Mouse (Mus musculus) lung, embryonic 14.5 days (tissue): ENCODE results near the gene Psg16. TPM values are rescaled to one million over a fixed set of nuclear protein-coding genes. Genes with fewer than 3 reads are reported as not detected.
"Not testable (repeated sequence)": the region's sequence is repeated elsewhere in the genome, so short reads cannot be mapped to it uniquely, and the experiment has no call there.

Experiments used
- ATAC-seq: fragments of 200-750 bp; cut with Nextera tagmentation; 2 replicates; pipeline ENCODE4 v1.8.0; 2017; ENCODE audit warnings: mild to moderate bottlenecking, moderate TSS enrichment, moderate library complexity; ENCODE audit not compliant: insufficient read depth
- DNase-seq: peaks from one replicate; pipeline ENCODE4 v3.0.0-alpha.2; 2015
- H3K27ac ChIP-seq: fragments of 300-500 bp; sonication (generic); 2 replicates; pipeline ENCODE4 v1.5.1; 2014; ENCODE audit warnings: low read depth, mild to moderate bottlenecking, moderate library complexity
- H3K27me3 ChIP-seq: fragments of 300-500 bp; sonication (generic); 2 replicates; pipeline ENCODE4 v1.6.1; 2014; ENCODE audit warnings: low read length, control low read depth; ENCODE audit not compliant: insufficient read depth
- H3K36me3 ChIP-seq: fragments of 300-500 bp; sonication (generic); 2 replicates; pipeline ENCODE4 v1.6.1; 2014; ENCODE audit warnings: control low read depth; ENCODE audit not compliant: insufficient read depth
- H3K4me1 ChIP-seq: fragments of 300-500 bp; sonication (generic); 2 replicates; pipeline ENCODE4 v1.6.1; 2014; ENCODE audit warnings: antibody characterized with exemption, control low read depth; ENCODE audit not compliant: insufficient read depth
- H3K4me2 ChIP-seq: fragments of 300-500 bp; sonication (generic); 2 replicates; pipeline ENCODE4 v1.6.1; 2014; ENCODE audit warnings: mild to moderate bottlenecking
- H3K4me3 ChIP-seq: fragments of 300-500 bp; sonication (generic); 2 replicates; pipeline ENCODE4 v1.5.1; 2014; ENCODE audit warnings: low read depth, low read length
- H3K9ac ChIP-seq: fragments of 300-500 bp; sonication (generic); 2 replicates; pipeline ENCODE4 v1.6.1; 2014
- H3K9me3 ChIP-seq: fragments of 300-500 bp; sonication (generic); 2 replicates; pipeline ENCODE4 v1.6.1; 2016; ENCODE audit warnings: low read depth, low read length, control low read depth
- CTCF ChIP-seq: IDR thresholded peaks from 2 replicates; pipeline ENCODE4 v1.5.1; 2016; ENCODE audit warnings: antibody characterized with exemption, low read depth
- WGBS: fragments of 180-500 bp; shearing (Covaris S2); extraction: QIAGEN DNeasy Blood & Tissue Kit; methylation state at CpG from one replicate; pipeline ENCODE4 v1.1.7; 2014; 5-methylcytosine and 5-hydroxymethylcytosine counted together
- polyA plus RNA-seq: library from polyadenylated mRNA; unstranded; fragments of >200 nt; fragmentation: Nextera tagmentation; extraction: Ambion mirVana; gene quantifications from 2 replicates; pipeline ENCODE4 v1.2.1, GENCODE M21; 2014

Psg16 gene
- polyA plus RNA-seq, 1 experiment from 2014 or later = 0.11 TPM

DNA sequence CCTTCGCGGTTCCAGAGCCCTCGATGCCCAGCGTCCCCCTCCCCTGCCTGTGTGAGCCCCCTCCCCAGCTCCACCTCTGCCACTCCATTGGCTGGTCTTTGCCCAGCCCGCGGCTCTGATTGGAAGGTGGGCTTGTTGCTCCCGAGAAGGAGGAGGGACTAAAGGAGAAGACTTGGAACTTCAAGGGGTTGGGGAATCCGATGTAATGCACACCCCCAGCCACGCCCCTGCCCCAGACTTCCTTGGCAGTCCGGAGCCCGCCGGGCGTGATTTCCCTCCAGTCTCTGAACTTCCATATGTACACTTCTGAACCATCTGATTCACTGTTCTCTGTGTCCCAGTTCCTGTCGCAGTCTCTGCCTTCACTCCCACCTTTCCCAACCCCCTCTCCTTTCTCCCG is 11.5 kb upstream of the Psg16 start, which contains the start of gene Hif3a:
Hif3a (minus strand) TSS at position 39 of the 400 bp plus-strand sequence.
- no peaks in the 10 kb centered on the region for H3K36me3 ChIP-seq
- peak within 1 kb of the TSS; percentile 67 for H3K4me2 ChIP-seq
- H3K9me3 ChIP-seq = no peaks in the 10 kb centered on the region
- DNase-seq (peak; percentile 96), ATAC-seq (peak; percentile 72)
- H3K27ac ChIP-seq = peak within 1 kb of the TSS; percentile 99
- H3K4me1 ChIP-seq = peaks cover 29% of the 10 kb centered on the region
- peak within 1 kb of the TSS; percentile 69 for H3K9ac ChIP-seq
- TF ChIP-seq CTCF = no peak
- H3K4me3 ChIP-seq = peak within 1 kb of the TSS; percentile 61
- WGBS = 0% methylated on average over 15 of the region's 15 CpGs
- H3K27me3 ChIP-seq = no peaks in the 10 kb centered on the region

DNA sequence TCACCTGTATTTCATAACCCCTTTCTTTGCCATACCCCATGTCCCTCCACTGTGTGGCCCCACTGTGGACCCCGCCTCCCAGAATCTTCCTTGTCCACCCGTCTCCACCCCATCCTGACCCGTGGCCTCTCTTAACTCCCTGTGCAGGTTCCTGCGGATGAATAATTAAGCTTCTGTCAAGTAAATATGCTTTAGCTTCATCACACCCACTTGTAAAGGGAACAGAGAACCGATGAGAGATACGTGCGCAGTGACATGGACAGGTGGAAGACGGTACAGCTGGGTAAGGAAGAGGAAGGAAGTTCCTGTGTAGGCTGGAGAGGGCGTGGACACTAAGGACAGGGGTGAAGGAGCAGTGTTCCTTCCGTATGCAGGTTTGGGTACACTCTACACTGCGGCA is 11.0 kb upstream of the Psg16 start:
- peak overlapping the region; percentile 33; the same call in 1 of the 2 replicates for H3K27ac ChIP-seq
- H3K27me3 ChIP-seq = no peaks in the 10 kb centered on the region
- WGBS = 6% methylated on average over 11 of the region's 11 CpGs
- ATAC-seq (0 out of 2 replicates have a peak, but pooled peaks have one; percentile 2), DNase-seq (peak; percentile 22)
- H3K4me2 ChIP-seq = peak overlapping the region; percentile 67
- no peaks in the 10 kb centered on the region for H3K9me3 ChIP-seq
- peaks cover 26% of the 10 kb centered on the region for H3K4me1 ChIP-seq
- H3K36me3 ChIP-seq = no peaks in the 10 kb centered on the region
- no peak for TF ChIP-seq CTCF
- peak overlapping the region; percentile 69 for H3K9ac ChIP-seq
- peak overlapping the region; percentile 61 for H3K4me3 ChIP-seq

DNA sequence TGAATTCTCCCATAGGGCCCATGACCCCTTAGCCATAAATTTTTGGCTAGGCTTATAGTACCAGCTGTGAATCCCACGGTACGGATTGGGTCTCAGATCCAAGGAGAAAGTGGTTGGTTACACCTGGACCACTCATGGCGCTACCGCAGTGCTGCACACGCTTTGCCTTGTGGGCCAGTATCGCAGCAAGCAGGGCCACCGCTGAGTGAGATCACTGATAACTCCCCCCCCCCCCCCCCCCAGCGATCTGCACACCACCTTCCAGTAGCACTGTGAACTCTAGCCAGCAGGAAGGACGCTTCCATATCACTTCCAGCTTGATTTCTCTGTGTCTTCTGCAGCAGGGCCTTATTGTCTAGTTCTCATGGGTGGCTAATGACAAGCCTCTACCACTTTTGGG is 8.2 kb upstream of the Psg16 start:
- peak; percentile 23 for DNase-seq
- no peak for TF ChIP-seq CTCF
- H3K27ac ChIP-seq = no peak overlapping the region
- peaks cover 7% of the 10 kb centered on the region for H3K4me1 ChIP-seq
- no peak overlapping the region for H3K4me3 ChIP-seq
- no peak overlapping the region; the same call in 1 of the 2 replicates for H3K9ac ChIP-seq
- no peaks in the 10 kb centered on the region for H3K27me3 ChIP-seq
- 65% methylated on average over 8 of the region's 9 CpGs for WGBS
- ATAC-seq = no peak
- H3K9me3 ChIP-seq = no peaks in the 10 kb centered on the region
- no peaks in the 10 kb centered on the region for H3K36me3 ChIP-seq
- H3K4me2 ChIP-seq = no peak overlapping the region

DNA sequence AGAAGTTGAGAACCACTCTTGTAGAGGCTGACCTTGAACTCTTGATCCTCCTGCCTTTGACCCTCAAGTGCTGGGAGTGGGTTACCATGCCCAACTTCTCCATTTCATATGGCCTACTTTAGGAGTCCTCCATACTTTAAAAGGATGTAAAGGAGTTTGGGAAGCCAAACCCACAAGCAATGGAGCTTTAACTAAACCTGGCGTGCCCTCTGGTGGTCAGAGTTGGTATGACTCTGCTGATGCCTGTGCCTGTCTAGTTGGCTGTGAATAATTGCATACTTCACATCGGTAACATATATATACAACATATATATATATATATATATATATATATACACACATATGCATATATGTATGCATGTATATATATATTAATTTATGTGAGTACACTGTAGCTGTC is 7.4 kb upstream of the Psg16 start:
- no peaks in the 10 kb centered on the region for H3K9me3 ChIP-seq
- H3K27ac ChIP-seq = no peak overlapping the region
- H3K4me1 ChIP-seq = no peaks in the 10 kb centered on the region
- no peaks in the 10 kb centered on the region for H3K27me3 ChIP-seq
- no peak overlapping the region for H3K4me3 ChIP-seq
- peak; percentile 91 for TF ChIP-seq CTCF
- peak; percentile 93 for DNase-seq
- no peak overlapping the region for H3K4me2 ChIP-seq
- 2% methylated on average over 2 of the region's 2 CpGs for WGBS
- H3K9ac ChIP-seq = no peak overlapping the region
- no peaks in the 10 kb centered on the region for H3K36me3 ChIP-seq
- ATAC-seq = no peak

DNA sequence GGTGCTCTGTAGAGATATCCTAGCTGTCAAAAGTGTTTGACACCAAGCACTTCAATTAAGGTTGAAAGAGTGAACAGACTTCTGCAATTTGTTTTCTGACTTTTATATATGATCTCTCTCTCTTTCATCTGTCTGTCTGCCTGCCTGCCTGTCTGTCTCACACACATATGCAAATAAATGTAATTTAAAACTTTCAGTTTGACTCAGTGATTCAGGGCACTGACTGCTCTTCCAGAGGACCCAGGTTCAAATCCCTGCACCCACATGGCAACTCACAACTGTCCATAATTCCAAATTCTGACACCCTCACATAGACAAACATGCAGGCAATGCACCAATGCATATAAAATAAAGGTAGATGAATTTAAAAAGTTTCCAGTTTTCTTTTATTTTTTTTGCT is 6.8 kb upstream of the Psg16 start:
- H3K27me3 ChIP-seq = no peaks in the 10 kb centered on the region
- TF ChIP-seq CTCF = no peak
- no peak overlapping the region for H3K4me3 ChIP-seq
- H3K9ac ChIP-seq = no peak overlapping the region
- ATAC-seq = no peak
- H3K4me1 ChIP-seq = no peaks in the 10 kb centered on the region
- no peaks in the 10 kb centered on the region for H3K36me3 ChIP-seq
- DNase-seq = no peak
- H3K9me3 ChIP-seq = no peaks in the 10 kb centered on the region
- H3K27ac ChIP-seq = no peak overlapping the region
- H3K4me2 ChIP-seq = no peak overlapping the region

DNA sequence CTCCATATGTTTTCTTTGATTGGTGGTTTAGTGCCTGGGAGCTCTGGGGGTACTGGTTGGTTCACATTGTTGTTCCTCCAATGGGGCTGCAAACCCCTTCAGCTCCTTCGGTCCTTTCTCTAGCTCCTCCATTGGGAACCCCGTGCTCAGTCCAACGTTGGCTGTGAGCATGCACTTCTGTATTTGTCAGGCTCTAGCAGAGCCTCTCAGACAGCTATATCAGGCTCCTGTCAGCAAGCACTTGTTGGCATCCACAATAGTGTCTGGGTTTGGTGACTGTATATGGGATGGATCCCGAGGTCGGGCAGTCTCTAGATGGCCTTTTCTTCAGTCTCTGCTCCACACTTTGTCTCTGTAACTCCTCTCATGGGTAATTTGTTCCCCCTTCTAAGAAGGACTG is 6.2 kb upstream of the Psg16 start:
- 61% methylated on average over 5 of the region's 5 CpGs for WGBS
- DNase-seq, H3K27me3 ChIP-seq, ATAC-seq, H3K27ac ChIP-seq, H3K4me1 ChIP-seq, H3K36me3 ChIP-seq, H3K9me3 ChIP-seq, H3K9ac ChIP-seq, H3K4me2 ChIP-seq, H3K4me3 ChIP-seq: not testable (repeated sequence)

DNA sequence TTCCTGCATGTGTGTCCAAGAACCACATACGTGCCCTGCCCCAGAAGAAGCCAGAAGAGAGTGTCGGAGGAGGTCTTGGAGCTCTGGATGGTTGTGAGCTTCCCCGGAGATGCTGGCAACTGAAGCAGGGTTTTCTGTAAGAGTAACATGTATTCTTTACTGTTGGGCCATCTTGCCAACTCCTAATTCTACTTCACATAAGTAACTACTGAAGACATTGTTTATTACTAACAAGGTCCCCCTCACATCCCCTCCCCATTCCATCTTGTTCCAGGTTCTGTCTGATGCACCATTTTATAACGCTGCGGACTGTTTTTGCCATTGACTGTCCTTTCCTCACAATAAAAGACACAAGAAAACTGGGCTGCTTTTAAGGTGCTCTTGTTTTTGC is 332 bp upstream of the Psg16 start:
- H3K4me2 ChIP-seq = no peak overlapping the region
- no peaks in the 10 kb centered on the region for H3K27me3 ChIP-seq

DNA sequence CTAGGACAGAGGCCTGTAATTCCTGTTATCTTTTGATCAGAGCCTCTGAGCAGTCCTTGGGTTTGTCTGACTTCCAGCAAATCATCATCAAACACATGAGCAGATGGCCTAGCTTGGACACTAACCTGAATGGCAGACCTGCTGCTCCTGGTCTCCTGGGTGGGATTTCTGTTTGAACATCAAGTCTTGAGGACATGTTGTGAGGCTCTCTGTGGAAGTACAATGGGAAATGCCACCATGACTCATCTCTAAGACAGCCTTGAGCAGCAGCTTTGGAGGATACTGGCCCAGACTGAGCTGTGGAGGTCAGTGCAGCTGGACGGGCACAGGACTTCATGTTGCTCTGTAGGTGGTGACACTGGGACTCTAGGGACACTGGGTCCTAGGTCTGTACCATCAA is 2.7 kb downstream of the Psg16 start:
- H3K36me3 ChIP-seq = no peaks in the 10 kb centered on the region
- H3K4me3 ChIP-seq = no peak overlapping the region
- WGBS = 89% methylated on average over 1 of the region's 1 CpGs
- TF ChIP-seq CTCF = no peak
- H3K9ac ChIP-seq = no peak overlapping the region
- H3K4me1 ChIP-seq = no peaks in the 10 kb centered on the region
- DNase-seq (no peak), ATAC-seq (no peak)
- H3K27me3 ChIP-seq = no peaks in the 10 kb centered on the region
- no peak overlapping the region for H3K27ac ChIP-seq
- no peaks in the 10 kb centered on the region for H3K9me3 ChIP-seq
- no peak overlapping the region for H3K4me2 ChIP-seq

More for the DNA sequence above, 332 bp upstream of the Psg16 start:
- WGBS = 59% methylated on average over 5 of the region's 5 CpGs
- Histone ChIP-seq H3K27ac (no peak overlapping the region), H3K4me1 (no peaks in the 10 kb centered on the region), H3K4me3 (no peak overlapping the region), H3K36me3 (no peaks in the 10 kb centered on the region), H3K9ac (no peak overlapping the region), H3K9me3 (no peaks in the 10 kb centered on the region)
- TF ChIP-seq CTCF = no peak
- DNase-seq (no peak), ATAC-seq (no peak)
